Mouse (Mus musculus): ENCODE results near the gene Mpzl1.

The Mpzl1 gene

GRCm38 (mm10) chr1:165581255-165581654 is 53.1 kb downstream of the Mpzl1 start:
- no peak for DNase-seq (ENCODE audit: low spot score in 2 of 2)

DNA sequence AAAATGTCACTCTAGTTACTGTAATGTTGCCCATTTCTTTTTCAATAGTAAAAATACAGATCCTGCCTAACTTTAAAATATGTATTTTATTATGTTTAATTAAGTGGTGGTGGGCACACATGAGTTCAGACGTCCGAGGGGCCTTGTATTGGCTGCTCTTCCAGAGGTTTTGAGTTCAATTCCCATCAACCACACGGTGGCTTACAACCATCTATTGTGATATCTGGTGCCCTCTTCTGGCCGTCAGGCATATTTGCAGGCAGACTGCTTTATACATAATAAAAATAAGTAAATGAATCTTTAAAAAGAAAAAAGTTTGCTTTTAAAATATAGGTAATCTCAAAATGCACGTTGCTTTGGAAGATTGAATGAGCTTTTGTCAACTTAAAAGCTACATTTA is 55.0 kb downstream of the Mpzl1 start:
- DNase-seq (ENCODE audit: low spot score in 2 of 2), result no peak

DNA sequence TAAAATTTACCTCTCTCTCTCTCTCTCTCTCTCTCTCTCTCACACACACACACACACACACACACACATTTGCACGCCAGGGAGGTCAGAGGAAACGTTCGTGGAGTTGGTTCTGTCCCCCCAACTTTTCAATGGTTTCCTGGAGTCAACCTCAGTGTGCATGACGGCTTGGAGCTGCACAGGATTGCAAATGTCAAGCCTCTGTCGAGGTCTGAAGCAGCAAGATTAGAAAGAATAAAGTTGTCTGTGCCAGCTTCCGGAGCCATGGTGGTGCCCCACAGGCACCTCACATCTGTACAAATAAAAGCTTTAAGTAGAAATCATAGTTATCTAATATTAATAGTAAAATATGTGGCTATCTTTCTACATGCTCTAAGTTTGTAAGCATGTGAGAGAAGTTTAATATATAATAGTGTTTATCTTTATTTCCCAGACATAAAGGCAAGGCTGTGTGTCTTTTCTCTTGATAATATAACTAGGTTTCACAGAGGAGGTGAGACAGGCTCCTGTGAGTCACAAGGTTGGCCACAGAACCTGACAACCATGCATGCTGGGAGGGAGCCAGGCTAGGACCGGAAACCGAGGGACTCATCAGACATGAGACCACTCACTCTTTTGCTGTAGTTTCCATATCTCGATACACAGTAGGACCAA is 57.8 kb downstream of the Mpzl1 start:
- no peak for DNase-seq (ENCODE audit: low spot score in 2 of 2)

GRCm38 (mm10) chr1:165576005-165576404 is 58.3 kb downstream of the Mpzl1 start:
- DNase-seq (ENCODE audit: low spot score in 2 of 2), result no peak

GRCm38 (mm10) chr1:165567466-165567865 is 66.9 kb downstream of the Mpzl1 start:
- no peak for DNase-seq (ENCODE audit: low spot score in 2 of 2)

DNA sequence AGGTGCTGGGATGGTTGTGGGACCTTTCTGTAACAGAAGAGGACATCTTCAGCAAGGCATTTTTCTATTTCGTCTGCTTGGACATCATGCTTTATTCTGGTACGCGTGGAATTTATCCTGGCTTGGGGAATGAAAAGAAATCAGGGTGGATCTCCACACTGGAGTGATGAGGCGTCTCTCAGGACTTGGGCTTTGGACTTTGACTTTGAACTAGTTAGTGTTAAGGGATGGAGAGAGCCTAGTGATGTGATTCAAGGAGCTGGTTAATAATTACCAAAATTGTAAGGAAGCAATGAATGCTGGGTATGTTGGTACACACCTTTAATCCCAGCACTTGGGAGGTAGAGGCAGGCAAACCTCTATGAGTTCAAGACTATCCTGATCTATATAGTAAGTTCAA is 69.1 kb downstream of the Mpzl1 start:
- DNase-seq (ENCODE audit: low spot score in 2 of 2), result no peak

DNA sequence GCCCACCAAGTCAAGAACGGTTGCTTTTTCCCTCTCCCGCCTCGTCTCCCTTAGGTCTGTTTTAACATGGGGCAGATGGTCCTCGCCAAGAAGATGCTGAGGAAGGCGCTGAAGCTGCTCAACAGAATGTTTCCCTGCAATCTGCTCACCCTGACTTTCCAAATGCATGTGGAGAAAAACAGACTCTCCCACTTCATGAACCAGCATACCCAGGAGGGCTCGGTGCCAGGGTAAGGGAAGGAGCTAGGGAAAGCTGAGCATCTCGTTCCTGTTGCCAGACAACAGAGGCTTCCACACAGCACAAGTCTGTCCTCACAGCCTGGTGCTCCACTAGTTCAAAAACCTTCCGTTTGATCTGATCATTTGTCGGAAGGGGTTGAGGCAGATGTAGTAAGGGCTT is 75.3 kb downstream of the Mpzl1 start:
- peak; percentile 76 to 77 for DNase-seq (ENCODE audit: low spot score in 2 of 2)

DNA sequence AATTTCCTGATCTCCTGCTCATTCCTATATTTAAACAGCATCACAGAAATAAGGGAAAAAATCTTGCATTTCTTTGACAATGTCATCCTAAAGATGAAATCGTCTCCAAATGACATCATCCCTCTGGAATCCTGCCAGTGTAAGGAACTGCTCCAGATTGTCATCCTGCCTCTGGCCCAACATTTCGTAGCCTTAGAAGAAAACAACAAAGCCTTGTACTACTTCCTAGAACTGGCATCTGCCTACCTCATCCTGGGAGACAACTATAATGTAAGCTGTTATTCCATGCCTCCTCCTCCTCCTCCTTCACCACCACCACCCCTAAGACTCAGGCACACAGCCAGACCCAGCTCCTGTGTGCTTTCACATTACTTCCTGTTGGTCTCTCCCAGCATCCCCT is 77.6 kb downstream of the Mpzl1 start:
- peak; percentile 44 to 61 for DNase-seq (ENCODE audit: low spot score in 2 of 2)
